Mouse (Mus musculus) urinary bladder, postnatal 14 days (tissue): ENCODE results near the gene Cdc42se1.
"Not testable (repeated sequence)": the region's sequence is repeated elsewhere in the genome, so short reads cannot be mapped to it uniquely, and the experiment has no call there.

Experiments
- DNase-seq: peaks from one replicate; pipeline ENCODE4 v3.0.0; 2021; ENCODE audit warnings: low spot score

The Cdc42se1 gene

GRCm38 (mm10) chr3:95228148-95228893 lies at the start of gene Cdc42se1:
Cdc42se1 (plus strand) TSS chr3:95228732.
- peak; percentile 91 for DNase-seq

GRCm38 (mm10) chr3:95178948-95179347 lies 49.6 kb upstream of the Cdc42se1 start:
- DNase-seq: no peak

GRCm38 (mm10) chr3:95179890-95180289 lies 48.6 kb upstream of the Cdc42se1 start:
- DNase-seq: no peak

GRCm38 (mm10) chr3:95181841-95182240 lies 46.7 kb upstream of the Cdc42se1 start:
- no peak for DNase-seq

- no peak for DNase-seq
These were observed 43.5 kb upstream of the Cdc42se1 start for GRCm38 (mm10) chr3:95184796-95185577.

- DNase-seq: no peak
These were observed 42.4 kb upstream of the Cdc42se1 start for GRCm38 (mm10) chr3:95186100-95186499.

DNA sequence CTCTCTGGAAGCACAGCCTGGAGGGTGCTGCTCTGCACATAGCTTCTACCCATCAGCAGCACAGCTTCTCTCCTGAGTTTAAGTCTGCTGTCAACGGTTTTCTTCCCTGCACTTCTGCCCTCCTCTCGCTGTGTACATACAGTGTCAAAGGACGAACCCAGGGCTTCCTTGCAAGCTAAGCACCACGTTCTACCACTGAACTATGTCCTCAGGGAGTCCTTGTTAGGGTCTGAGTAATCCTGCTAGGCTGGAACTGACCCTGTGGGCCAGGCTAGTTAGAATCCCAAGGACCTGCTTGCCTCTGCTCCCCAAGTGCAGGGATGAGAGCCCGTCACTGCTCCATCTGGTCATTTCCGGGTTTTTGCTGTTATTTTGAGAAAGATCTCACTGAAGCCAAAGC lies 41.6 kb upstream of the Cdc42se1 start:
- no peak for DNase-seq

DNA sequence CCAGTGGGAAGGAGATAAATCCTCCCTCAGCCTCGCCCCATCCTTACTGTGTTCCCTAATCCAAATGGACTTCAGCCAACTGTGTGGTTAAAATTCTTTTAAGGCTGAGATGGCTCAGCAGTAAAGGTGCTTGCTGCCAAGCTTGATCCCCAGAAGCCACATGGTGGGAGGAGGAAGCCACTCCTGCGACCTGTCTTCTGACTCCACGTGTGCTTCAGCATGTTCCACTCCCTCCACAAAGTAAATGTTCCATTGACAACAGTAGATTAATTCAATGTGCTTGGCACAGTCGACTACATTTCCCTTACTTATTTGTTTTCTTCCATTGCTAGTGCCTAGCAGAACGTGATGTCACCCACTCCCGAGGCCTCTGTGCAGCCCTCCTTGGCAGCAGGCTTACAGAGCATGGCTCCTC lies 33.8 kb upstream of the Cdc42se1 start:
- no peak for DNase-seq

GRCm38 (mm10) chr3:95195772-95196171 lies 32.8 kb upstream of the Cdc42se1 start:
- no peak for DNase-seq

GRCm38 (mm10) chr3:95199101-95199500 lies 29.4 kb upstream of the Cdc42se1 start:
- DNase-seq: no peak

GRCm38 (mm10) chr3:95200132-95200531 lies 28.4 kb upstream of the Cdc42se1 start:
- peak; percentile 68 for DNase-seq

DNA sequence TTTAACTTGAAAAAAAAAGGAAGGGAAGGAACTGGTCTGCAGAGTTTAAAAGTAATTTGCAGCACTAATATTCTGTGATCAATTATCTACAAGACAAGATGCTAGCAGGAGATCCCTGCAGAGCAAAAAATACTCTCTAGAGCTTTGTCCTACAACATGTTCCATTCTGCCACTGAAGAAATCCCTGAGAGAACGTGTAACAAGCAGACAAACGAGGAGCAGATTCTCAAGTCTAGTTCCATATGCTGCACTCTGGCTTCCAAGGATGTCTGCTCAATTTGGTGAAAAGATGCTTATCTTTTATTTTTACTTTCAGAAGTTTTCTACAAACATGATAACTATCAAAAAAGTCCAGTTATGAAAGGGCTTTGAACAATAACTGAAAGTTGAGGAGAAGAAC lies 28.0 kb upstream of the Cdc42se1 start:
- DNase-seq: no peak

DNA sequence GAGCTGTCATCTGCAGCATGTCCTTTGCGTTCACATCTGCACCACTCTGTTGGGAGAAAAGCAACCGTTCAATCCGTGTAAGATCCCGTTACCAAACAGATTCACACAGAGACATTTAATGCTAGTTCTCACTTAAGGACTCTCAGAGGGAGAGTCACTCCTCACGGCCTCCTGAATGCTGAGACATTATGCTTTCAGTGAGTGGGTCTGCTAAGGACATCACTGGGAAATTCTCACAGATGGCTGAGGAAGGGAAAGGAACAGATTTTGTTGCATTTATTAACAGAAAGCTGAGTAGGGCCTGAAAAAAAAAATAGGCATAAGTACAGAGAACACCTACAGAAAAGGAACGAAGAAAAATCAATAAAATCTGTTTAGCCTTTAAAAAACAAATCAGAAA lies 24.7 kb upstream of the Cdc42se1 start:
- no peak for DNase-seq

DNA sequence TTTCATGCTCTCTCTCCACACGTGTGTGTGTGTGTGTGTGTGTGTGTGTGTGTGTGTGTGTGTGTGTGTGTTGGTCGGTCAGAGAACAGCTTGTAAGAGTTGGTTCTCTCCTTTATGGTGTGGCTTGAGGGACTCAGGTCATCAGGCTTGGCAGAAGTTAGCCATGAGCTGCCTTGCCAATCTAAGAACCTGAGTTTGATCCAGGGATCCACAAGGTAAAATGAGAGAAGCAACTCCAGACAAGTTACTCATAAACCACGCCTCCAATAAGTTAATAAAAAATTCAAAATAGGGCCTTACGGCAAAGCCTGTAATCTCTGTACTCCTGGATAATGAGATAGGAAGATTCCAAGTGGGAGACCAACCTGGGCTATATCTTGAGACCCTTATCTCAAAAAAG lies 20.2 kb upstream of the Cdc42se1 start:
- DNase-seq: no peak

GRCm38 (mm10) chr3:95210585-95210984 lies 17.9 kb upstream of the Cdc42se1 start:
- no peak for DNase-seq

GRCm38 (mm10) chr3:95212889-95213608 lies 15.5 kb upstream of the Cdc42se1 start:
- not testable (repeated sequence) for DNase-seq

DNA sequence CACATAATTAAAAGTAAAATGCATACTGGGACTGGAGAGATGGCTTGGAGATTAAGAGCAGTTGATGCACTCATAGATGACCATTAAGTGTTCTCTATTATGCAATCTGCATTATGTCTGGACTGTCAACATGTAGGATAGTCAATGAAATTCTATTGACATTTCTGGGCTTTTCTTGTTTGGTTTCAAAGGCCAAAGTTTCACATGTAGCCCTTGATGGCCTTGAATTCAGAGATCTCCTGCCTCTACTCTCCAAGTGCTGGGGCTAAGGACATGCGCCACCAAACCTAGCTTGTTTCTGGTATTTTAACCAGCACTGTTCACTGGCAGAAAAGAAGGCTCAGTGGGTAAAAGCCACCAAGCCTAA lies 14.9 kb upstream of the Cdc42se1 start:
- no peak for DNase-seq

DNA sequence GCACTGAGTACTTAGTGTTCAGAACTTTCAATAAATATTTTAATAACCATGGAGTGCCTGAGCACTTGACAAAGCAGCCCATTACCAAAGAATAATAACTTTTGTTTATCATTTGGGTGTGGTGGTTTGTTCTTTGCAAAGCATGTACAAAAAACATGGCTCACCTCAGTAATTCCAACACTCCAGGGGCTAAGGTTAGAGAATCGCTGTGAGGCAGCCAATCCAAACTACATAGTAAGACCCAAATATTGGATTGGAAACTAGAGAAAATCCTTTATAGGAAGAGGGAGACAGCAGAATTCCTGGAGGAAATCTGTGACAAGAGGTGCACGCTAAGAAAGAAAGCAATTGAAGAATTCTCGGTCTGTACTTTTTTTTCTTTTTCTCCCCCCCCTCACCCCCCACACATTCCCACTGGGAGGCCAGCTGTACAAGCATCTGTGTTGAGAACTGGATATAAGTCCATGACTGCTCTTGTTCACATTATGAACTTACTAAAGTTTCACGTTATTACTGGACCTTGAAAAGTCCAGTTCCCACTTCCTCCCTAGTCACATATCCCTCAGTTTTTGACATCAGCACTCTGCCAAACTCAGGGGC lies 11.8 kb upstream of the Cdc42se1 start:
- no peak for DNase-seq

GRCm38 (mm10) chr3:95217255-95218134 lies 11.0 kb upstream of the Cdc42se1 start, which contains the start of gene Gabpb2:
Gabpb2 (minus strand) TSS chr3:95217916.
- DNase-seq: peak; percentile 97

DNA sequence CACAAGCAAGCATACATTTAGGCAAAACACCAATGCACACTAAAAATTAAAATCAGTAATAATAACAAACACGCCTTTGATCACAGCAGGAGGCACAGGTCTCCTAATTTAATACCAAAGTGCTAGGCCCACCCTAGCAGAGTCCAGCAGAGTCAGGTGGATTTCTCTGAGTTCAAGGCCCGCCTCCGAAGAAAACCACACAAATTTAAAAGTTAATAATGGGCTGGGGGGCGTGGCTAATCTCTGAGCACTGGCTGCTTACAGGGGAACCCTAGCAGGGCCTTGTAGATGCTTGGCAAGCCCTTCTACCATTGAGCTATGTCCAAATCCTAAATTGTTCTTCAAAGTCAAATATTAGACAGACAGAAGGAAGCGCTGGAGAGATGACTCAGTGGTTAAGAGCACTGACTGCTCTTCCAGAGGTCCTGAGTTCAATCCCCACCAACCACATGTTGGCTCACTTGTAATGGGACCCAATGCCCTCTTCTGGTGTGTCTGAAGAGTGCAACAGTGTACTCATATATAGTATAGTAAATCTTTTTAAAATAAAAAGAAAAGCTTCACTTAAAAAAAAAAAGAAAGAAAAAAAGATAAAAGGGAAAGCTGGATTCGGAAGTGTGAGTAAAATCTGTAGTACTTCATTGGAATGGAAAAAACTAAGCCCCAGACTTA lies 9.9 kb upstream of the Cdc42se1 start:
- DNase-seq: no peak

- no peak for DNase-seq
These were observed 5.5 kb upstream of the Cdc42se1 start for GRCm38 (mm10) chr3:95223041-95223440.
